Mouse (Mus musculus) small intestine, adult 2 months (tissue): ENCODE measurements around the gene Cd300c2. TPM values are rescaled to one million over a fixed set of nuclear protein-coding genes. Genes with fewer than 3 reads are reported as not detected.

Experiments used
- H3K27ac ChIP-seq: fragments of 200-500 bp; 2 replicates; pipeline ENCODE4 v1.5.1; 2012; ENCODE audit warnings: low read depth, low read length, control low read depth, inconsistent platforms; ENCODE audit not compliant: insufficient read depth
- H3K27me3 ChIP-seq: fragments of 200-500 bp; 2 replicates; pipeline ENCODE4 v1.6.1; 2012; ENCODE audit warnings: mild to moderate bottlenecking, moderate library complexity, low read length, inconsistent platforms; ENCODE audit not compliant: control insufficient read depth, insufficient read depth
- H3K36me3 ChIP-seq: fragments of 200-500 bp; 2 replicates; pipeline ENCODE4 v1.6.1; 2012; ENCODE audit warnings: mild to moderate bottlenecking, low read length, control low read depth, inconsistent platforms; ENCODE audit not compliant: control insufficient read depth, insufficient read depth
- H3K4me1 ChIP-seq: fragments of 200-500 bp; 2 replicates; pipeline ENCODE4 v1.6.1; 2012; ENCODE audit warnings: low read length, inconsistent platforms, mixed read lengths; ENCODE audit not compliant: control insufficient read depth, insufficient read depth, insufficient read length
- H3K4me3 ChIP-seq: fragments of 200-500 bp; 2 replicates; pipeline ENCODE4 v1.5.1; 2012; ENCODE audit warnings: low read depth, mild to moderate bottlenecking, control low read depth, inconsistent platforms, low read length, moderate library complexity
- CTCF ChIP-seq: fragments of 200-500 bp; IDR thresholded peaks from 2 replicates; pipeline ENCODE4 v1.5.1; 2012; ENCODE audit warnings: low read depth, mild to moderate bottlenecking, control low read depth, inconsistent platforms, low read length, moderate library complexity, mixed read lengths; ENCODE audit not compliant: insufficient replicate concordance, insufficient read length; ENCODE audit errors: extremely low read depth
- POLR2A ChIP-seq: fragments of 200-500 bp; IDR thresholded peaks from 2 replicates; pipeline ENCODE4 v1.6.1; 2012; ENCODE audit warnings: low read depth, mild to moderate bottlenecking, control low read depth, inconsistent platforms, low read length, moderate library complexity
- WGBS: fragments of 180-500 bp; shearing (Covaris S2); methylation state at CpG from one replicate; pipeline ENCODE4 v1.1.7; 2018; 5-methylcytosine and 5-hydroxymethylcytosine counted together
- polyA plus RNA-seq: library from polyadenylated mRNA; depleted of rRNA; stranded (reverse); fragments of >200 nt; gene quantifications from 2 replicates; pipeline ENCODE4 v1.2.3, GENCODE M21; 2012; rRNA removed

Cd300c2 gene
- polyA plus RNA-seq, 1 experiment, result 5.1 TPM

DNA sequence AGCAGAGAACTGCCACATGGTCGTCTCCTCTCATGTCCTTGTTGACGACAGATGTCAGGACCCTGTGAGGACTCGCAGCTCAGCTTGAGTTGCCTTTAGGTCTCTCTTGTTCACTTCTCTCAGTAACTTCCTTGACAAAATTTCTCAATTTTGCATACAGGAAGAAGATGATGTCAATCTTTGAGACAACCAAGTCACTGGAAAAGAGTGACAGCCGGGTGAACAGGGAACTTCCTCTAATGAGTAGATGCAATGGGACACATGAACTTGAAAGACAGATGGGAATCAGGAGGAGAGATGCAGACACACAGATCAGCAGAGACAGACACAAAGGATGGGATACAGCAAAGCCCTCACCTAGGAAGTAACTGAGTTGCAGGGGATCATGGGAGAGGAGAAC, 11.9 kb downstream of the Cd300c2 start, which contains the start of gene Cd300ld:
Cd300ld (minus strand) TSS at position 130 of the 400 bp plus-strand sequence.
- Histone ChIP-seq H3K4me1 (no peaks in the 10 kb centered on the region), H3K36me3 (no peaks in the 10 kb centered on the region), H3K27ac (no peak within 1 kb of the TSS; the same call in 1 of the 2 replicates), H3K4me3 (no peak within 1 kb of the TSS), H3K27me3 (no peaks in the 10 kb centered on the region)
- TF ChIP-seq CTCF, result no peak
- no peak for TF ChIP-seq POLR2A
- WGBS, result 70% methylated on average over 4 of the region's 4 CpGs

GRCm38 (mm10) chr11:114981866-114982265, 19.8 kb downstream of the Cd300c2 start:
- WGBS, result 49% methylated on average over 4 of the region's 4 CpGs
- TF ChIP-seq POLR2A (no peak), CTCF (no peak)
- Histone ChIP-seq H3K4me1 (no peaks in the 10 kb centered on the region), H3K27me3 (no peaks in the 10 kb centered on the region), H3K27ac (no peak overlapping the region), H3K36me3 (no peaks in the 10 kb centered on the region), H3K4me3 (no peak overlapping the region)

GRCm38 (mm10) chr11:114972726-114973125, 29.0 kb downstream of the Cd300c2 start:
- no peak for TF ChIP-seq POLR2A
- no peak for TF ChIP-seq CTCF
- Histone ChIP-seq H3K27ac (no peak overlapping the region), H3K36me3 (no peaks in the 10 kb centered on the region), H3K4me3 (no peak overlapping the region), H3K27me3 (no peaks in the 10 kb centered on the region), H3K4me1 (no peaks in the 10 kb centered on the region)
- WGBS, result 75% methylated on average over 10 of the region's 10 CpGs

DNA sequence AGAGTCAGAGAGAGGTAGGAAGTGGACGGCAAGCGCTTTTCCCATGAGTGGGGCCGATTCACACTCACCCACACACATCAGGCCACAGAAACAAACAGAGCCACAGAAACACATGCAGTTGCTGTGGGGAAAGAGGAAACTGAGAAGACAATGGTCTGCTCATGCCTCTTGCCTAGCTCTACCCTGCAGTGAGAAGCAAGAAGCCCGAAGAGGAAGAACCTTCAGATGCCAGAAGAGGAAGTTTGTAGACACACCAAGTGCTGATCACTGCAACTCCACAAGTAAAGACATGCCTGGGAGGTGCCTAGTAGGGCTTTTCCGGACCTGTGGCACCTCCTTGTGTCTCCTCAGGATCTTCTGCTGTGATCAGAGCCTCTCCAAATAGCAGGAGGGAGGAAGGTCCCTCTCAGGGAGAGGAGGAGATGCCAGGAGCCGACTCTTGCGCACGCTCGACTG, 32.9 kb downstream of the Cd300c2 start, which contains the start of gene Cd300c:
Cd300c (minus strand) TSS at position 406 of the 456 bp plus-strand sequence.
- Histone ChIP-seq H3K27ac (no peak within 1 kb of the TSS), H3K4me3 (no peak within 1 kb of the TSS), H3K4me1 (no peaks in the 10 kb centered on the region), H3K36me3 (no peaks in the 10 kb centered on the region), H3K27me3 (no peaks in the 10 kb centered on the region)
- 75% methylated on average over 9 of the region's 9 CpGs for WGBS
- TF ChIP-seq CTCF (no peak), POLR2A (no peak)

DNA sequence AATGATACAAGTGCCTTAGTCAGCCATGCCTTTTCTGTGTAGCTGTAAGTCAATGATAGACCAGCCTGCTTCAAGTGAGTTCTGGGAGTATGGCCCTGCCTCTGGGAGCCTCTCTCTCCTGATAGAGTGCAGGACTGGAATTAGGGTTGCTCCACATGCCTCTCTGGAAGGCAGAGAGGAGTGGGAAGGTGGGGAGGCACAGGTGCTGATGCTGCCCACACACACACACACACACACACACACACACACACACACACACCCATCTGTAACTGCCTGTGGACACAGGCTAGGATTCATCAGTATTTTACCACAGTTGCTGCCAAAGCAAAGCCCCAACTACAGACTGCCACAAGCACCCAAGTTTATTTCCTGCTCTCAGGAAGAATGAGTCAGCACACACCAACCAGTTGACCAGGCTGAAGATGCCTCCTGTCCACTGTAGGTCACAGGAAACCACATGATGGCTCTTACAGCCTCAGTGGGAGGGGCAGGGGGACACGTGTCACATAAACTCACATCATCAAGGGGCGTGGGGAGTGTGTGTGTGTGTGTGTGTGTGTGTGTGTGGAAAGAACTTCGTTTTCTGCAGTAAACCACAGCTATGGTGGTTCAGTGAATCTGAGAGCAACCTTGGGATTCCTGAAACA, 36.4 kb downstream of the Cd300c2 start:
- no peaks in the 10 kb centered on the region for H3K27me3 ChIP-seq
- no peak for TF ChIP-seq POLR2A
- TF ChIP-seq CTCF, result no peak
- H3K27ac ChIP-seq, result no peak overlapping the region
- H3K4me3 ChIP-seq, result no peak overlapping the region
- no peaks in the 10 kb centered on the region for H3K4me1 ChIP-seq
- H3K36me3 ChIP-seq, result no peaks in the 10 kb centered on the region
- WGBS, result 26% methylated on average over 3 of the region's 3 CpGs

DNA sequence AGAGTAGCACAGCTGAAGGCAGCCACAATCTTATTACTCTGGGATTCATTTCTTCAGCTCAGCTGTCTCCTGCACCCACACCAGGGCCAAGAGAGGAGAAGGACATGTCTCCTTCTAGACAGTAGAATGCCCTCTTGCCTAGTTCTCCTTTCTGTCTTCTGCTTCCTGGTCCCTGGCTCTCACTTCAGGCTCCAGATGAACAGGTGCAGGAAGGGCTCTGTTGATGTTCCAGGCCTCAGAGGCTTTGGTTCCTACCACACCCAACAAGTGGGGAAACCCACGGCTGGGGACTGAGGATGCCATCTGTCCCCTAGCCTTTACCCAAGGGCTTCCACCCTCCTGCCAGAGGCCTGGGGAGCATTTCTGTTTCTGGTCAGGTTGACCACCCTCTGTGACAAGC, 41.3 kb downstream of the Cd300c2 start:
- no peak for TF ChIP-seq CTCF
- no peak for TF ChIP-seq POLR2A
- 43% methylated on average over 1 of the region's 1 CpGs for WGBS
- Histone ChIP-seq H3K4me1 (no peaks in the 10 kb centered on the region), H3K4me3 (no peak overlapping the region), H3K36me3 (no peaks in the 10 kb centered on the region), H3K27me3 (no peaks in the 10 kb centered on the region), H3K27ac (no peak overlapping the region)

Other genes starting within 250 kb of the Cd300c2 start
- gene Kif19a, start 236.5 kb downstream of the Cd300c2 start, polyA plus RNA-seq, result 1.7 and 2.0 TPM in 2 replicates
- 0.44 and 0.52 TPM in 2 replicates for gene Btbd17, start 205.9 kb downstream of the Cd300c2 start, polyA plus RNA-seq
- 0.10 TPM in 1 of 2 replicates, not detected in the other for gene Gpr142, start 203.0 kb downstream of the Cd300c2 start, polyA plus RNA-seq
- 4.4 TPM in 2 replicates for gene Gprc5c, start 150.7 kb downstream of the Cd300c2 start, polyA plus RNA-seq
- 0.76 and 0.91 TPM in 2 replicates for gene Cd300a, start 111.8 kb downstream of the Cd300c2 start, polyA plus RNA-seq
- 0.46 and 0.77 TPM in 2 replicates for gene Cd300lb, start 67.5 kb downstream of the Cd300c2 start, polyA plus RNA-seq
- 0.37 TPM in 1 of 2 replicates, not detected in the other for gene Cd300c, start 32.7 kb downstream of the Cd300c2 start, polyA plus RNA-seq
- 1.2 and 1.5 TPM in 2 replicates for gene Cd300ld, start 12.0 kb downstream of the Cd300c2 start, polyA plus RNA-seq
- not detected in 2 replicates for gene Cd300ld2, start 14.3 kb upstream of the Cd300c2 start, polyA plus RNA-seq
- 0.20 TPM in 1 of 2 replicates, not detected in the other for gene Cd300ld4, start 25.1 kb upstream of the Cd300c2 start, polyA plus RNA-seq
- gene Cd300ld5, start 35.9 kb upstream of the Cd300c2 start, polyA plus RNA-seq, result 0.85 TPM in 1 of 2 replicates, not detected in the other
- 1.1 TPM in 2 replicates for gene Cd300ld3, start 46.5 kb upstream of the Cd300c2 start, polyA plus RNA-seq
- 0.22 and 0.52 TPM in 2 replicates for gene Cd300e, start 60.3 kb upstream of the Cd300c2 start, polyA plus RNA-seq
- gene Rab37, start 89.6 kb upstream of the Cd300c2 start, polyA plus RNA-seq, result 0.91 and 2.2 TPM in 2 replicates
- gene Cd300lf, start 132.1 kb upstream of the Cd300c2 start, polyA plus RNA-seq, result 3.9 and 6.9 TPM in 2 replicates
- gene Slc9a3r1, start 161.5 kb upstream of the Cd300c2 start, polyA plus RNA-seq, result 314 and 949 TPM in 2 replicates
- gene Tmem104, start 185.6 kb upstream of the Cd300c2 start, polyA plus RNA-seq, result 10.0 and 21.0 TPM in 2 replicates
- 22.7 and 35.6 TPM in 2 replicates for gene Nat9, start 186.0 kb upstream of the Cd300c2 start, polyA plus RNA-seq